Mouse (Mus musculus): ENCODE measurements at regions not wholly inside any gene's neighbourhood (a gene's known extent, or its start where the extent isn't known, plus 50 kb on each side); places are given as distances from the start of the nearest gene placed in this dataset.

DNA sequence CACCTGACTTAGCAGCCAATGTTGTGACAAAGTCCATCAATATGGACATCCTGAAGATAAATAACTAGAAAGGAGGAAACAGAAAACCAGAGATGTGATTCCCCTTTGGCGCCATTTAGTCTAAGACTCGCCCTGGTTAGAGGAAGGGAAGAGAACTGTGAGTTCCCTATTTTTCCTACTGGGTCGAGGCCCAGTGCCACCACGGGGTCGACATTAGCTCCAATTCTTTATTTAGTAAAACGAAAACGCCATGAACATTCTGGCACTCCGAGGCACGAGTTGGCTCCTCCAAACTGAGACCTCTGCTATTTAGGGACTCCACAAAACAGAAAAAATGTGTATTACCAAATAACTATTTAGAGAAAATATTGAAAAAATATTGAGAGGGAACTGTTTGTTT, 220.3 kb downstream of the Map2k4 start:
- no peak for TF ChIP-seq CTCF (IDR thresholded peaks at IDR 0.05; ENCODE audit: low read depth)
- TF ChIP-seq EP300 (IDR thresholded peaks at IDR 0.05; ENCODE audit: low read depth) = no peak

Measured in liver, postnatal 0 days (tissue).